Mouse (Mus musculus): ENCODE results near the gene Frzb. TPM values are rescaled to one million over a fixed set of nuclear protein-coding genes. Genes with fewer than 3 reads are reported as not detected.

The Frzb gene
- polyA plus RNA-seq, 1 experiment from 2014 or later = 2.2 TPM

DNA sequence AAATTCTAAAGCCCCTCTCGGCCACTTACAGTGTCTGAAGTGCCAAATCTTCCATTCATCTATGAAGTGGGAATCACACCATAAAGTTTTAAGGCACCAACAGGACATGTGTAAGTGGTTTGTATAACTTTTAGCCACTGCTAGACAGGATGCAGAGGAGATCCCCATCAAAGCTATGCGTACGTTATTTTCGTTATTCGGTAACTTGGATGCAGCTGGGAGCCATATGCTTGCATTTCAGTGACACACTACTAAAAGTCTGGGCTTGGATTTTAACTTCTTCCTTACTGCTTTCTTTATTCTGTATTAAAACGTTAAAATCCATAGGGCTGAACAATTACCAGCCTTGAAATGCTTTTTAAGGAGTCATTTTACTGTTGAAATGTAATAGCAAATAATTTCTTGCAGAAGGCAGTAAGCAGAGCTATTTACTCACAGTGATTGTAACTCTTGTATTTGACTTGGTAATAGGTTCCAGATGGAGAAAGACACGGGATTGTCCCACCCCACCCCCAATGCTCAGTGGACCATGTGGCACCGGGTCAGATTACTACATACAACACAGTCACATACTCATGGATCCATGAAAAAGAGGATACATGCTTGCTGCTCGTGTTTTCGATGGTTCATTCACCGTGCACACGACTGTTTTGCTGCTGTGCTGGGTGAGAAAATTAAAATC lies 37.4 kb downstream of the Frzb start:
- H3K9ac ChIP-seq (ENCODE audit: low read depth, low read length) = no peak overlapping the region
- no peak overlapping the region for H3K4me3 ChIP-seq (ENCODE audit: low read depth, low read length)
- H3K4me1 ChIP-seq (ENCODE audit: control insufficient read depth, insufficient read depth, low read length) = no peaks in the 10 kb centered on the region
- H3K36me3 ChIP-seq (ENCODE audit: control insufficient read depth, insufficient read depth, low read length) = no peaks in the 10 kb centered on the region
- H3K9me3 ChIP-seq (replicated peaks; ENCODE audit: control insufficient read depth, low read length, poor library complexity, severe bottlenecking) = no peaks in the 10 kb centered on the region
- 74% methylated on average over 12 of the region's 12 CpGs for WGBS
- no peak for ATAC-seq
- no peaks in the 10 kb centered on the region for H3K27me3 ChIP-seq (ENCODE audit: control insufficient read depth, insufficient read depth, low read depth, low read length)
- H3K4me2 ChIP-seq (ENCODE audit: low read length) = no peak overlapping the region
- H3K27ac ChIP-seq (ENCODE audit: low read length) = no peak overlapping the region

- no peak for ATAC-seq
- Histone ChIP-seq H3K27ac (ENCODE audit: low read length) (no peak overlapping the region), H3K4me3 (ENCODE audit: low read depth, low read length) (no peak overlapping the region), H3K4me1 (ENCODE audit: control insufficient read depth, insufficient read depth, low read length) (no peaks in the 10 kb centered on the region), H3K36me3 (ENCODE audit: control insufficient read depth, insufficient read depth, low read length) (no peaks in the 10 kb centered on the region), H3K27me3 (ENCODE audit: control insufficient read depth, insufficient read depth, low read depth, low read length) (peaks cover 3% of the 10 kb centered on the region; the same call in 1 of the 2 replicates), H3K4me2 (ENCODE audit: low read length) (no peak overlapping the region), H3K9ac (ENCODE audit: low read depth, low read length) (no peak overlapping the region), H3K9me3 (replicated peaks; ENCODE audit: control insufficient read depth, low read length, poor library complexity, severe bottlenecking) (no peaks in the 10 kb centered on the region)
- 41% methylated on average over 5 of the region's 5 CpGs for WGBS
Observed at GRCm38 (mm10) chr2:80404770-80405169, 42.7 kb downstream of the Frzb start.

- no peaks in the 10 kb centered on the region for H3K4me1 ChIP-seq (ENCODE audit: control insufficient read depth, insufficient read depth, low read length)
- H3K27me3 ChIP-seq (ENCODE audit: control insufficient read depth, insufficient read depth, low read depth, low read length) = peaks cover 3% of the 10 kb centered on the region; the same call in 1 of the 2 replicates
- ATAC-seq = no peak
- H3K4me3 ChIP-seq (ENCODE audit: low read depth, low read length) = no peak overlapping the region
- no peak overlapping the region for H3K4me2 ChIP-seq (ENCODE audit: low read length)
- H3K9me3 ChIP-seq (replicated peaks; ENCODE audit: control insufficient read depth, low read length, poor library complexity, severe bottlenecking) = no peaks in the 10 kb centered on the region
- no peak overlapping the region for H3K27ac ChIP-seq (ENCODE audit: low read length)
- H3K9ac ChIP-seq (ENCODE audit: low read depth, low read length) = no peak overlapping the region
- 11% methylated on average over 3 of the region's 3 CpGs for WGBS
- no peaks in the 10 kb centered on the region for H3K36me3 ChIP-seq (ENCODE audit: control insufficient read depth, insufficient read depth, low read length)
Observed at GRCm38 (mm10) chr2:80398595-80399099, 48.8 kb downstream of the Frzb start.

- H3K4me1 ChIP-seq (ENCODE audit: control insufficient read depth, insufficient read depth, low read length) = no peaks in the 10 kb centered on the region
- no peak overlapping the region for H3K27ac ChIP-seq (ENCODE audit: low read length)
- H3K4me2 ChIP-seq (ENCODE audit: low read length) = no peak overlapping the region
- ATAC-seq = no peak
- no peaks in the 10 kb centered on the region for H3K9me3 ChIP-seq (replicated peaks; ENCODE audit: control insufficient read depth, low read length, poor library complexity, severe bottlenecking)
- no peaks in the 10 kb centered on the region for H3K36me3 ChIP-seq (ENCODE audit: control insufficient read depth, insufficient read depth, low read length)
- peaks cover 3% of the 10 kb centered on the region; the same call in 1 of the 2 replicates for H3K27me3 ChIP-seq (ENCODE audit: control insufficient read depth, insufficient read depth, low read depth, low read length)
- WGBS = 45% methylated on average over 3 of the region's 3 CpGs
- no peak overlapping the region for H3K4me3 ChIP-seq (ENCODE audit: low read depth, low read length)
- H3K9ac ChIP-seq (ENCODE audit: low read depth, low read length) = no peak overlapping the region
Observed at GRCm38 (mm10) chr2:80396864-80397263, 50.6 kb downstream of the Frzb start.

DNA sequence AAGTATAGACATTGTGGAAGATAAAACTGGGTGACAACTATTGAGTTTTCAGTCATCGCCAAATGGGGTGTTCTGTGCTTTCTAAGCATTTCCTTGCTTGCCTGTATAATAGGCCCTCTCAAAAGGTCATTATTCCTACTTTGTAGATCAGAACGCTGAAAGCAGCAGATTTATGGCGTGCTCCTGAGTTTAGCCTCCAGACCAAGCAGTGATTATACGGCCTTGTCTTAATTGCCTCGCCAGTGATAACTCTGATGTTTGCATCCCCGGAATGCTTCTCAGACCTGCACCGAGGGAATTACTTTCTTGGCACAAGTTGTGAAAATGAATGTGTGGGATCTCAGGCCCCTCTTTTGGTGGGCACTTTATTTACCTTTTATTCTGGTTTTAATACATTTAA lies 51.4 kb downstream of the Frzb start:
- H3K4me1 ChIP-seq (ENCODE audit: control insufficient read depth, insufficient read depth, low read length) = no peaks in the 10 kb centered on the region
- H3K4me2 ChIP-seq (ENCODE audit: low read length) = no peak overlapping the region
- no peak overlapping the region for H3K27ac ChIP-seq (ENCODE audit: low read length)
- H3K27me3 ChIP-seq (ENCODE audit: control insufficient read depth, insufficient read depth, low read depth, low read length) = peaks cover under 1% of the 10 kb centered on the region; the same call in 1 of the 2 replicates
- ATAC-seq = no peak
- H3K36me3 ChIP-seq (ENCODE audit: control insufficient read depth, insufficient read depth, low read length) = no peaks in the 10 kb centered on the region
- 61% methylated on average over 7 of the region's 7 CpGs for WGBS
- H3K9ac ChIP-seq (ENCODE audit: low read depth, low read length) = no peak overlapping the region
- H3K9me3 ChIP-seq (replicated peaks; ENCODE audit: control insufficient read depth, low read length, poor library complexity, severe bottlenecking) = no peaks in the 10 kb centered on the region
- no peak overlapping the region for H3K4me3 ChIP-seq (ENCODE audit: low read depth, low read length)

GRCm38 (mm10) chr2:80388341-80388740 lies 59.1 kb downstream of the Frzb start:
- no peak for ATAC-seq
- H3K4me1 ChIP-seq (ENCODE audit: control insufficient read depth, insufficient read depth, low read length) = no peaks in the 10 kb centered on the region
- no peaks in the 10 kb centered on the region for H3K27me3 ChIP-seq (ENCODE audit: control insufficient read depth, insufficient read depth, low read depth, low read length)
- no peak overlapping the region for H3K4me3 ChIP-seq (ENCODE audit: low read depth, low read length)
- no peaks in the 10 kb centered on the region for H3K9me3 ChIP-seq (replicated peaks; ENCODE audit: control insufficient read depth, low read length, poor library complexity, severe bottlenecking)
- H3K9ac ChIP-seq (ENCODE audit: low read depth, low read length) = no peak overlapping the region
- H3K4me2 ChIP-seq (ENCODE audit: low read length) = no peak overlapping the region
- no peak overlapping the region for H3K27ac ChIP-seq (ENCODE audit: low read length)
- no peaks in the 10 kb centered on the region for H3K36me3 ChIP-seq (ENCODE audit: control insufficient read depth, insufficient read depth, low read length)
- WGBS = 94% methylated on average over 3 of the region's 3 CpGs

DNA sequence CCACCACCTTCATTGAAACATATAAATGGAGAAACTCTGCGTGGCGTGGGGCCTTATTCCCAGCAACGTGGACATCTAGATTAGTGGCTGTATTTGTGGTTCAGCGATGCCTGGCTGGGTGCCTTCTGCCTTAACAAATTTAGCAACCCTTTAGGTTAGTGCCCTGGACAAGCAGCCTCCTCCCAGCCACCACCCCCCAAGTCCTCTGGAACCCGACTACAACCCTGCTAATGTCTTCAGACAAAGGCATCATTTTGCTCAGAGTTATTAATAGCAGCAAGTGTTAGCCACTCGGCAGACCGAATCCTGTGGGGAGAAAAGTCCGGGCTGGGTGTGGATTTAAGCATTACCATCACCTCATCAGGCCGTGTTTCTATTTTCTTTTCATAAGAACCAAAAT lies 59.8 kb downstream of the Frzb start:
- Histone ChIP-seq H3K4me3 (ENCODE audit: low read depth, low read length) (no peak overlapping the region), H3K4me2 (ENCODE audit: low read length) (no peak overlapping the region), H3K9me3 (replicated peaks; ENCODE audit: control insufficient read depth, low read length, poor library complexity, severe bottlenecking) (no peaks in the 10 kb centered on the region), H3K4me1 (ENCODE audit: control insufficient read depth, insufficient read depth, low read length) (no peaks in the 10 kb centered on the region), H3K36me3 (ENCODE audit: control insufficient read depth, insufficient read depth, low read length) (no peaks in the 10 kb centered on the region), H3K27ac (ENCODE audit: low read length) (no peak overlapping the region), H3K27me3 (ENCODE audit: control insufficient read depth, insufficient read depth, low read depth, low read length) (no peaks in the 10 kb centered on the region), H3K9ac (ENCODE audit: low read depth, low read length) (no peak overlapping the region)
- WGBS = 85% methylated on average over 9 of the region's 9 CpGs
- ATAC-seq = no peak

DNA sequence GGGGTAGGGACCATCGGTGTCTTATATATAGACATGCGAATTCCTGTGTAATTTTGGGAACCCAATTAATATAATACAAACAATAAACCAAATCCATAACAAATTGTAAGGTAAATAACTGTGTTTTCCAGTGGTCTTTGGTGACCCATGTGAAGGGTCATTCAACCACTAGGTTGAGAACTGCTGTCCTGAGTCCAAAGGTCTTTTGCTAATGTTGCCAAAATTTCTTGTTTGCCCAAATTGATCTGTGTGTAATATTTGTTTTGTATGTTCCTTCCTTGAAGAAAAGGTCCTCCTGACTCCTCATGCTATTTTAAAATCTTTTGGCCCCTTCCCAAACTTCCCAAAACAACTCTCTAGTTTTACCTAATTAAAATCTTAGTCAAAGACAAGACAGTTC lies 61.2 kb downstream of the Frzb start:
- WGBS = 100% methylated on average over 2 of the region's 2 CpGs
- H3K9ac ChIP-seq (ENCODE audit: low read depth, low read length) = no peak overlapping the region
- no peak overlapping the region for H3K27ac ChIP-seq (ENCODE audit: low read length)
- ATAC-seq = no peak
- no peak overlapping the region for H3K4me3 ChIP-seq (ENCODE audit: low read depth, low read length)
- no peaks in the 10 kb centered on the region for H3K9me3 ChIP-seq (replicated peaks; ENCODE audit: control insufficient read depth, low read length, poor library complexity, severe bottlenecking)
- H3K27me3 ChIP-seq (ENCODE audit: control insufficient read depth, insufficient read depth, low read depth, low read length) = no peaks in the 10 kb centered on the region
- no peaks in the 10 kb centered on the region for H3K4me1 ChIP-seq (ENCODE audit: control insufficient read depth, insufficient read depth, low read length)
- no peaks in the 10 kb centered on the region for H3K36me3 ChIP-seq (ENCODE audit: control insufficient read depth, insufficient read depth, low read length)
- H3K4me2 ChIP-seq (ENCODE audit: low read length) = no peak overlapping the region

- Histone ChIP-seq H3K4me3 (ENCODE audit: low read depth, low read length) (no peak overlapping the region), H3K27me3 (ENCODE audit: control insufficient read depth, insufficient read depth, low read depth, low read length) (no peaks in the 10 kb centered on the region), H3K4me1 (ENCODE audit: control insufficient read depth, insufficient read depth, low read length) (no peaks in the 10 kb centered on the region), H3K9ac (ENCODE audit: low read depth, low read length) (no peak overlapping the region), H3K27ac (ENCODE audit: low read length) (no peak overlapping the region), H3K9me3 (replicated peaks; ENCODE audit: control insufficient read depth, low read length, poor library complexity, severe bottlenecking) (no peaks in the 10 kb centered on the region), H3K4me2 (ENCODE audit: low read length) (no peak overlapping the region), H3K36me3 (ENCODE audit: control insufficient read depth, insufficient read depth, low read length) (no peaks in the 10 kb centered on the region)
- ATAC-seq = no peak
- WGBS = 84% methylated on average over 4 of the region's 4 CpGs
Observed at GRCm38 (mm10) chr2:80384447-80384846, 63.0 kb downstream of the Frzb start.
